Mouse (Mus musculus) stomach, postnatal 0 days (tissue): Measurements from ENCODE around the gene Ankdd1b. TPM values are rescaled to one million over a fixed set of nuclear protein-coding genes. Genes with fewer than 3 reads are reported as not detected.

ENCODE experiments used
- ATAC-seq: fragments of 200-750 bp; cut with Nextera tagmentation; 2 replicates; pipeline ENCODE4 v1.8.0; 2017; ENCODE audit not compliant: low FRiP score, low TSS enrichment
- DNase-seq: peaks from one replicate; pipeline ENCODE4 v3.0.0-alpha.2; 2016; ENCODE audit warnings: low spot score
- H3K27ac ChIP-seq: fragments of 300-500 bp; sonication (generic); replicated peaks from 2 replicates; pipeline ENCODE4 v1.5.1; 2014; ENCODE audit warnings: mild to moderate bottlenecking, control low read depth
- H3K27me3 ChIP-seq: fragments of 300-500 bp; sonication (generic); 2 replicates; pipeline ENCODE4 v1.6.1; 2014; ENCODE audit warnings: low read length; ENCODE audit not compliant: control insufficient read depth, insufficient read depth
- H3K36me3 ChIP-seq: fragments of 300-500 bp; sonication (generic); 2 replicates; pipeline ENCODE4 v1.6.1; 2014; ENCODE audit warnings: low read length, mixed read lengths; ENCODE audit not compliant: control insufficient read depth, insufficient read depth
- H3K4me1 ChIP-seq: fragments of 300-500 bp; sonication (generic); replicated peaks from 2 replicates; pipeline ENCODE4 v1.6.1; 2014; ENCODE audit warnings: antibody characterized with exemption; ENCODE audit not compliant: control insufficient read depth, insufficient read depth
- H3K4me2 ChIP-seq: fragments of 300-500 bp; sonication (generic); replicated peaks from 2 replicates; pipeline ENCODE4 v1.6.1; 2014; ENCODE audit warnings: low read depth, mild to moderate bottlenecking, control low read depth, moderate library complexity
- H3K4me3 ChIP-seq: fragments of 300-500 bp; sonication (generic); 2 replicates; pipeline ENCODE4 v1.5.1; 2014; ENCODE audit warnings: low read depth, low read length, control low read depth
- H3K9ac ChIP-seq: fragments of 300-500 bp; sonication (generic); 2 replicates; pipeline ENCODE4 v1.6.1; 2014; ENCODE audit warnings: mild to moderate bottlenecking, low read length, control low read depth, mixed read lengths
- H3K9me3 ChIP-seq: fragments of 300-500 bp; sonication (generic); 2 replicates; pipeline ENCODE4 v1.6.1; 2016; ENCODE audit warnings: low read length; ENCODE audit not compliant: control insufficient read depth
- CTCF ChIP-seq: IDR thresholded peaks from 2 replicates; pipeline ENCODE4 v1.5.1; 2016; ENCODE audit warnings: antibody characterized with exemption, low read depth, mild to moderate bottlenecking, moderate library complexity
- EP300 ChIP-seq: optimal IDR thresholded peaks from 2 replicates; pipeline ENCODE3; 2016; ENCODE audit warnings: antibody characterized with exemption
- WGBS: fragments of 180-500 bp; shearing (Covaris S2); extraction: QIAGEN DNeasy Blood & Tissue Kit; methylation state at CpG from one replicate; pipeline ENCODE4 v1.1.7; 2014; 5-methylcytosine and 5-hydroxymethylcytosine counted together
- polyA plus RNA-seq: library from polyadenylated mRNA; unstranded; fragments of >200 nt; fragmentation: Nextera tagmentation; extraction: Ambion mirVana; gene quantifications from 2 replicates; pipeline ENCODE4 v1.2.1, GENCODE M21; 2015

Ankdd1b gene
- polyA plus RNA-seq, 1 experiment from 2014 or later, result 6.8 TPM

DNA sequence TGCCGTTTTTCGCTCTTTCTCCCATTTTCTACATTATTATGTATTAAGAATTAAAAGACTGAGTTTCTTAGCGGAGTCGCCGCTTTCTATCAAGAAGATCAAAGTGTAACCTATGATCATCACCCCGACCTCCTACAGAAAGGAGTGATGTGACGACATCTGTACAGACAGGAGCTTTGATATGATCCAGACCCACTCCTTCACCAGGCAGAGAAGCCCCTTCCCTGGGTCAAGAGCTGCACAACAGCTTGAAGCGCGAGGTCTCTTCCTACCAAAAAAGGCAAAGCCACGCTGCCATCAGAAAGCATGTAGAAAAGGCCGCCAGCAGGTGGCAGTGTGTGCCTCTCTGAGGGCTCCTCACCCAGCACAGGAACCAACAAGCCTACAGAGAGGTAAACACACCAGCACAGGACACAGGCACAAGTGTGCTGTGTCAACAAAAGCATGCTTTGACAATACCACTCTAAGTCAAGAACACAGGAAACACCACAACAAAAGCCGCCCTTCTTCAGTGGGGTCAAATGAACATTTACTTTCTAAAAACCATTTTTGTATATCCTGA is 39.3 kb downstream of the Ankdd1b start:
- Histone ChIP-seq H3K4me1 (peaks cover 4% of the 10 kb centered on the region), H3K27me3 (no peaks in the 10 kb centered on the region), H3K27ac (no peak overlapping the region), H3K36me3 (no peaks in the 10 kb centered on the region), H3K9me3 (no peaks in the 10 kb centered on the region), H3K4me2 (no peak overlapping the region), H3K4me3 (no peak overlapping the region), H3K9ac (no peak overlapping the region)
- 35% methylated on average over 12 of the region's 12 CpGs for WGBS
- DNase-seq (peak; percentile 92), ATAC-seq (peak; percentile 80)
- TF ChIP-seq CTCF (peak; percentile 99), EP300 (no peak)

DNA sequence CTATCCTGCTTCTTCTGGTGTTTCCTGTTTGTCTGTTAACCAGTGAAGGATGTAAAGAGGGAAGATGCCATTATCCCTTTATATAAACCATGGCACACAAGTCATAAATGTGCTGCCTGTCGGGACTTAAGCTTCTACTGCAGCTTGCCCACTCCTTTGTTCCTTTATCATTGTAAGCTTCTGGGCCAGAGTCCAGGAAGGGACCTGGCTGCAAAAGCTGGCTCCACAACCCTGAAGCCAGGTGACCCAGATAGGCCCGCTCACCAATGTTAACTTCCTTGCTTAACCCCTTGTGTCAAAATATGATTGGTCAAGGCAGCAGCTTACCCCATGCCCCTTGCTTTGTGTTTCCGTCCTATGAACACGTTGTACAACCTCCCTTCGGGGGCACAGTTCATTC is 42.5 kb downstream of the Ankdd1b start:
- Histone ChIP-seq H3K4me2 (no peak overlapping the region), H3K4me1 (no peaks in the 10 kb centered on the region; the same call in 1 of the 2 replicates), H3K4me3 (no peak overlapping the region), H3K9ac (no peak overlapping the region), H3K27ac (no peak overlapping the region), H3K9me3 (no peaks in the 10 kb centered on the region), H3K27me3 (no peaks in the 10 kb centered on the region), H3K36me3 (no peaks in the 10 kb centered on the region)
- ATAC-seq (peak; percentile 24; the same call in 1 of the 2 replicates), DNase-seq (peak; percentile 51)
- TF ChIP-seq EP300 (no peak), CTCF (no peak)
- 52% methylated on average over 5 of the region's 5 CpGs for WGBS

DNA sequence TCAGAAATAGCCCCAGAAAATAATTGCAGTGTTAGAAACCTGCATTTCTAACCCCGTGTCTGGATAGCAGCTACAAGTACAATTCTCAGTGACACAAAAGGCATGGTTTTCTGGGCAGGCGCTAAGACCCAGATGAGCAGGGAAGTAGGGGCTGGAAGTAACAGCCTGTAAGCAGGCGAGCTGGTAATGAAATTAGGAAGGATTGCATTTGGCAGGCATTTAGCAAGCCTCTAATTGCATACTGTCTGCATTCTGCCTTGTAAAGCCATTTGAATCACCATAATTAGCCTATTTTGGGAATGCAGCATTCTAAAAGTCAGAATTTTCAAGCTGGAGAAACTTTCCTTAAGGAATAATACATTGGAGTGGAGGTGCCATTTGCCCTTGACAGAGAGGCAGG is 45.0 kb downstream of the Ankdd1b start:
- Histone ChIP-seq H3K9me3 (no peaks in the 10 kb centered on the region), H3K27ac (no peak overlapping the region), H3K9ac (no peak overlapping the region), H3K36me3 (no peaks in the 10 kb centered on the region), H3K4me3 (no peak overlapping the region), H3K27me3 (no peaks in the 10 kb centered on the region), H3K4me1 (no peaks in the 10 kb centered on the region), H3K4me2 (no peak overlapping the region)
- TF ChIP-seq CTCF, result no peak
- ATAC-seq (no peak), DNase-seq (no peak)
- 69% methylated on average over 3 of the region's 3 CpGs for WGBS

DNA sequence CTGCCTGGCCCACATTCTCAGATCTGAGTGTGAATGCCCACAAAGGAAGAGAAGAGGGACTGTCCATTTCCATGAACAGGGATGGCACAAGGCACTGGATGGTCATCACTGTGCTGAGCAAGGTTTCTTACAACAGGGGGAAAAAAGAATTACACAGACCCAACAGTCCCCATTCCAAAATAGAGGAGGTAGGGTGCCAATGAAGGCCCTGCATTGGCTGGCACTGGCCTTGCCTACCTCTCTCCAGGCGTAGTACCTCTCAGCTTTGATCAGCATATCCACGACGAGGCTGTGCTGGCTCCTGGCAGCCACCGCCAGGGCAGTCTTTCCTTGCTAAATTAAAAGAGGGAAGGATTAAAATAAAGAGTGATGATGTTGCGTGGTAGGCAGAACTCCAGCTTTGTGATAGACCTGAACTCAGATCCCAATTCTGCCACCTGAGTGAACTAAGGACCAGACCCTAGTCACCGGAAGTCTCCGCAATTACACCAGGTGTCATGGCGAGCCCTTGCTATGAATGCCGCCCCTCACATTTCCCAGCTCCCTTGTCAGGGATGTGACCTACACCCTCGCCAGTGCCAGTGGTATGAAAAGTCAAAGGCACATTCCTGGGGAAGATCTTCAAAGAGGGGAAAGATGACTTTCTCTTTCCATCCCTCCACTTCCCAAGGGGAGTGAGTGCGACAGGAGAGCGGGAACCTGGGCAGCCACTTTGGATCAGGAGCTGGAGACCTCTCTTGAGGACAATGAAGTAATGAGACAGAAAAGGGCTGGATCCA is 46.3 kb downstream of the Ankdd1b start:
- H3K9ac ChIP-seq, result no peak overlapping the region
- H3K27ac ChIP-seq, result no peak overlapping the region
- no peak overlapping the region for H3K4me2 ChIP-seq
- no peaks in the 10 kb centered on the region for H3K36me3 ChIP-seq
- ATAC-seq (no peak), DNase-seq (no peak)
- 93% methylated on average over 12 of the region's 12 CpGs for WGBS
- TF ChIP-seq CTCF (no peak), EP300 (no peak)
- no peaks in the 10 kb centered on the region for H3K9me3 ChIP-seq
- H3K4me1 ChIP-seq, result no peaks in the 10 kb centered on the region
- H3K4me3 ChIP-seq, result no peak overlapping the region
- H3K27me3 ChIP-seq, result no peaks in the 10 kb centered on the region

DNA sequence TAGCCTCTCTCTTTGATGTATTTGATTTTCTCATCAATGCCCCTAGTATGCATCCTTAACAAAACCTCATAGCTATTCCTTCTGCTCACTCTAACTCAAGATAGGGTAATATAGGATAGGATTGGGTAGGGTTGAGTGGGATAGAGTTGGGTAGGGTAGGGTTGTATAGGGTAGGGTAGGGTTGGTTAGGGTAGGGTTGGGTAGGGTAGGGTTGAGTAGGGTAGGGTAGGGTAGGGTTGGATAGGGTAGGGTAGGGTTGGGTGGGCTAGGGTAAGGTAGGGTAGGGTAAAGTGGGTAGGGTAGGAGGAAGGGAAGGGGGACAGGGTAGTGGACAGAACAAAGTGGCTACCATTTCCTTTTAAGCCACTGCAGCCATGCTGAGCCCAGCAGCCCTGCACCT is 49.8 kb downstream of the Ankdd1b start:
- H3K36me3 ChIP-seq, result 0 out of 2 replicates have a peak, but pooled peaks cover 4% of the 10 kb centered on the region
- TF ChIP-seq EP300, result no peak
- TF ChIP-seq CTCF, result no peak
- no peak overlapping the region for H3K4me2 ChIP-seq
- no peak overlapping the region for H3K4me3 ChIP-seq
- H3K27ac ChIP-seq, result no peak overlapping the region
- no peak overlapping the region for H3K9ac ChIP-seq
- no peaks in the 10 kb centered on the region for H3K27me3 ChIP-seq
- H3K9me3 ChIP-seq, result no peaks in the 10 kb centered on the region
- no peaks in the 10 kb centered on the region for H3K4me1 ChIP-seq
- DNase-seq (no peak), ATAC-seq (no peak)

DNA sequence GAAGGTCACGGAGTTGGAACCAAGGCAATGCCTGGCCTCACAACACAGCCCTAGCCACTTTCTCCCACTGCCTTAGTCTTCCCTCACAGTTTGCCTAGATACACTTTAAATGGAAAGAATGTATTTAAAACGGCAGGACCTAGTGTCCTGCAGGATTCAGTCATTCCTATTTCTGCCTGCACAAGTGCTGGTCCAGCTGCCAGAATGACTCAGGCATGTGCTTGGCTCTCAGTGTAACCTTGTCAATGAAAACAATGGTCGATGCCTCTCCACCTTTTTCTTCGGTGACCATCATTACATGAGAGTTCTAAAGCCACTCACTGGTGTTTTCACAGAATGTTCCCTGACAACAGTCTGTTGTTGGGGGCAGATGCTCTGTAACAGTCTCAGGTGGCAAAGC is 52.5 kb downstream of the Ankdd1b start:
- DNase-seq, result no peak
- 86% methylated on average over 4 of the region's 4 CpGs for WGBS

More for the DNA sequence above, 52.5 kb downstream of the Ankdd1b start:
- H3K4me1 ChIP-seq, result no peaks in the 10 kb centered on the region
- no peaks in the 10 kb centered on the region for H3K27me3 ChIP-seq
- H3K4me2 ChIP-seq, result no peak overlapping the region
- H3K9me3 ChIP-seq, result no peaks in the 10 kb centered on the region
- TF ChIP-seq EP300, result no peak
- TF ChIP-seq CTCF, result no peak
- H3K36me3 ChIP-seq, result peaks cover 7% of the 10 kb centered on the region
- no peak overlapping the region for H3K9ac ChIP-seq
- ATAC-seq, result no peak
- H3K27ac ChIP-seq, result no peak overlapping the region
- H3K4me3 ChIP-seq, result no peak overlapping the region
